ENCODE assay signal across 9 mouse cellular contexts in the genomic region with DNA sequence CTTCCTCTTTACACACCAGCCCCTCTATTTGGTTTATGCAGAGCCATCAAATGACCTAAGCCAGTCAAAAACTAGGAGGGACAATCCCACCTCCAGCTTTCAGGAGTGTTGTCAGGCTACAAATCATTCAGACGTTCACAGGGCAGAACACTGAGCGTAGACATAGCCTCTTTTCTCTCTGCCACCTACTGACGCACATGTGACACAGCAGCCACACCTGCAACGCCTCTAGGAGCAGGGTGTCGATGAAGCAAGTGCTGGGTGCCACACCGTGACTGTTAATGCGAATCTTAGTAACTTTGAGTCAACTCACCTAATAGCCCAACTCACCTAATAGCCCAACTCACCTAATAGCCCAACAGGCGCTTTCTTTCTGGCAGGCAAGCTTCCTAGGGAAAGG. TPM values are rescaled to one million over a fixed set of nuclear protein-coding genes. Genes with fewer than 3 reads are reported as not detected.
DNase-seq lines count a peak whose midpoint lies in the region; ATAC-seq lines count a peak whose summit lies in the region.
"Had no signal": no experiment of that assay in that cellular context is flagged by ENCODE, and none has a peak within 500 bp of the region (broad histone marks: within the 10 kb centered on the region; RNA-seq: fewer than 3 reads in every experiment).

No protein-coding gene starts in this region.

- DNase-seq in heart, adult 18-20 months, result peak; percentile 49 to 54
- DNase-seq in heart, postnatal 36 days, result no peak
- peak; percentile 44 for DNase-seq in c-Kit-negative CD71-positive TER-119-positive erythroid progenitor cells, embryonic 14.5 days (ENCODE audit: low read depth, low spot score)
- DNase-seq in kidney, postnatal 25 days, result peak; percentile 51 to 76
- no peak for DNase-seq in layer of hippocampus, postnatal 10 days (ENCODE audit: low spot score in 2 of 2)

- WGBS in heart, embryonic 14.5 days, result 6% methylated on average over 8 of the region's 8 CpGs
- 3% methylated on average over 8 of the region's 8 CpGs for whole genome bisulfite sequencing in stomach, embryonic 16.5 days

- peak overlapping the region; percentile 87 for H3K4me2 ChIP-seq in heart, embryonic 14.5 days (ENCODE audit: low read length)
- H3K4me2 ChIP-seq in stomach, embryonic 16.5 days (ENCODE audit: low read depth, low read length), result peak overlapping the region; percentile 84

- intact Hi-C loops in heart, postnatal 36 days (cut with DNase I), result loop anchor here (5.0 kb wide), 1 partner anchor 192 kb away; a partner anchor contains a TSS

- H3K9me3 ChIP-seq in heart, embryonic 14.5 days (ENCODE audit: control insufficient read depth, low read length), result no peaks in the 10 kb centered on the region
- no peaks in the 10 kb centered on the region for H3K9me3 ChIP-seq in stomach, embryonic 16.5 days (replicated peaks; ENCODE audit: control insufficient read depth, low read length)

- H3K36me3 ChIP-seq in heart, embryonic 14.5 days (ENCODE audit: control insufficient read depth, insufficient read depth, low read length), result peaks cover 49% of the 10 kb centered on the region
- peaks cover 13% of the 10 kb centered on the region for H3K36me3 ChIP-seq in stomach, embryonic 16.5 days (ENCODE audit: control insufficient read depth, insufficient read depth, low read length)

- H3K4me1 ChIP-seq in heart, embryonic 14.5 days (ENCODE audit: control insufficient read depth in 2 of 2, insufficient read depth in 2 of 2, low read length in 2 of 2), result peaks cover 13 to 20% of the 10 kb centered on the region in 2 experiments
- peaks cover 23% of the 10 kb centered on the region for H3K4me1 ChIP-seq in stomach, embryonic 16.5 days (ENCODE audit: control insufficient read depth, insufficient read depth, low read length)

- ATAC-seq in heart, embryonic 14.5 days (ENCODE audit: insufficient number of reproducible peaks, insufficient read depth, low FRiP score, low read depth), result no peak
- peak; percentile 18; the same call in 1 of the 2 replicates for ATAC-seq in megakaryocyte progenitor cell, adult 5-6 weeks (replicated peaks; ENCODE audit: poor library complexity)
- ATAC-seq in stomach, embryonic 16.5 days (ENCODE audit: insufficient read depth, low FRiP score), result peak; percentile 54; the same call in 1 of the 2 replicates

- H3K27ac ChIP-seq in heart, embryonic 14.5 days (replicated peaks in 1 of 2; ENCODE audit: control insufficient read depth in 1 of 2, insufficient read depth in 1 of 2, low read depth in 2 of 2, low read length in 2 of 2), result no peak overlapping the region; a peak in 1 of 4 replicates
- H3K27ac ChIP-seq in stomach, embryonic 16.5 days (ENCODE audit: low read length), result peak overlapping the region; percentile 15; the same call in 1 of the 2 replicates

- H3K4me3 ChIP-seq in heart, embryonic 14.5 days (ENCODE audit: control insufficient read depth in 1 of 2, insufficient read depth in 1 of 2, low read depth in 1 of 2, low read length in 2 of 2), result peak overlapping the region; percentile 66 to 94
- peak overlapping the region; percentile 87 for H3K4me3 ChIP-seq in stomach, embryonic 16.5 days (replicated peaks; ENCODE audit: low read length)

- peak overlapping the region; percentile 97 for H3K9ac ChIP-seq in heart, embryonic 14.5 days (ENCODE audit: low read length)
- H3K9ac ChIP-seq in stomach, embryonic 16.5 days (ENCODE audit: low read length), result peak overlapping the region; percentile 99

- H3K27me3 ChIP-seq in heart, embryonic 14.5 days (ENCODE audit: control insufficient read depth, insufficient read depth, low read length), result no peaks in the 10 kb centered on the region
- H3K27me3 ChIP-seq in stomach, embryonic 16.5 days (ENCODE audit: control insufficient read depth, insufficient read depth, low read length), result no peaks in the 10 kb centered on the region

RNA-seq across cellular contexts. Expression of a gene that starts 10.8 kb away (rescaled TPM):
- 10 to 100 TPM; 22.0 to 22.2 TPM for total RNA-seq in heart, adult 18-20 months (2021)
- total RNA-seq in heart, postnatal 36 days (2021), result 10 to 100 TPM; 26.4 to 28.3 TPM
- 13.3 and 15.2 TPM in 2 replicates for polyA plus RNA-seq in heart, embryonic 14.5 days (2014; fragmentation: Nextera tagmentation; extraction: Ambion mirVana)
- 2.8 and 4.8 TPM in 2 replicates for total RNA-seq in megakaryocyte progenitor cell, adult 5-6 weeks (2015)
- total RNA-seq in megakaryocyte progenitor cell, adult 5-6 weeks (2017), result 9.2 and 9.4 TPM in 2 replicates
- 23.2 and 27.3 TPM in 2 replicates for polyA plus RNA-seq in stomach, embryonic 16.5 days (2015; fragmentation: Nextera tagmentation; extraction: Ambion mirVana)
- 10 to 100 TPM; 75.0 to 82.7 TPM for total RNA-seq in layer of hippocampus, postnatal 10 days (2021)

RNA-seq across cellular contexts. Expression of a gene that starts 32.0 kb away (rescaled TPM):
- total RNA-seq in heart, adult 18-20 months (2021), result not detected
- total RNA-seq in heart, postnatal 36 days (2021), result not detected
- polyA plus RNA-seq in heart, embryonic 14.5 days (2014; fragmentation: Nextera tagmentation; extraction: Ambion mirVana), result not detected in 2 replicates
- 0.30 and 1.6 TPM in 2 replicates for total RNA-seq in megakaryocyte progenitor cell, adult 5-6 weeks (2015)
- total RNA-seq in megakaryocyte progenitor cell, adult 5-6 weeks (2017), result not detected in 2 replicates
- not detected in 2 replicates for polyA plus RNA-seq in stomach, embryonic 16.5 days (2015; fragmentation: Nextera tagmentation; extraction: Ambion mirVana)
- total RNA-seq in layer of hippocampus, postnatal 10 days (2021), result not detected
- total RNA-seq: common myeloid progenitor, adult 5-6 weeks had no signal

RNA-seq across cellular contexts. Expression of a gene that starts 34.9 kb away (rescaled TPM):
- total RNA-seq in heart, adult 18-20 months (2021), result 10 to 100 TPM; 53.9 to 88.6 TPM
- 10 to 100 TPM; 69.1 to 71.6 TPM for total RNA-seq in heart, postnatal 36 days (2021)
- 24.0 and 24.7 TPM in 2 replicates for polyA plus RNA-seq in heart, embryonic 14.5 days (2014; fragmentation: Nextera tagmentation; extraction: Ambion mirVana)
- total RNA-seq in megakaryocyte progenitor cell, adult 5-6 weeks (2015), result 47.8 and 50.3 TPM in 2 replicates
- total RNA-seq in megakaryocyte progenitor cell, adult 5-6 weeks (2017), result 43.5 and 52.3 TPM in 2 replicates
- polyA plus RNA-seq in stomach, embryonic 16.5 days (2015; fragmentation: Nextera tagmentation; extraction: Ambion mirVana), result 66.8 and 72.1 TPM in 2 replicates
- total RNA-seq in layer of hippocampus, postnatal 10 days (2021), result 1 to 10 TPM; 2.1 to 2.5 TPM

RNA-seq across cellular contexts. Expression of a gene that starts 52.6 kb away (rescaled TPM):
- total RNA-seq in heart, adult 18-20 months (2021), result not detected
- not detected for total RNA-seq in heart, postnatal 36 days (2021)
- polyA plus RNA-seq in heart, embryonic 14.5 days (2014; fragmentation: Nextera tagmentation; extraction: Ambion mirVana), result not detected in 2 replicates
- not detected in 2 replicates for total RNA-seq in megakaryocyte progenitor cell, adult 5-6 weeks (2015)
- not detected in 2 replicates for total RNA-seq in megakaryocyte progenitor cell, adult 5-6 weeks (2017)
- not detected in 2 replicates for polyA plus RNA-seq in stomach, embryonic 16.5 days (2015; fragmentation: Nextera tagmentation; extraction: Ambion mirVana)
- total RNA-seq in layer of hippocampus, postnatal 10 days (2021), result not detected
- total RNA-seq: common myeloid progenitor, adult 5-6 weeks had no signal

RNA-seq across cellular contexts. Expression of a gene that starts 59.3 kb away (rescaled TPM):
- 10 to 100 TPM; 94.2 to 94.8 TPM for total RNA-seq in heart, adult 18-20 months (2021)
- total RNA-seq in heart, postnatal 36 days (2021), result 100 to 1,000 TPM; 146 to 183 TPM
- 161 and 177 TPM in 2 replicates for polyA plus RNA-seq in heart, embryonic 14.5 days (2014; fragmentation: Nextera tagmentation; extraction: Ambion mirVana)
- total RNA-seq in megakaryocyte progenitor cell, adult 5-6 weeks (2015), result 29.9 and 58.3 TPM in 2 replicates
- 24.6 and 24.9 TPM in 2 replicates for total RNA-seq in megakaryocyte progenitor cell, adult 5-6 weeks (2017)
- polyA plus RNA-seq in stomach, embryonic 16.5 days (2015; fragmentation: Nextera tagmentation; extraction: Ambion mirVana), result 116 and 120 TPM in 2 replicates
- total RNA-seq in layer of hippocampus, postnatal 10 days (2021), result 100 to 1,000 TPM in 1 of 2 experiments, 10 to 100 TPM in 1; 82.2 to 102 TPM

Comparison
In these comparisons a context has a peak if more than half of its experiments do, and no peak if none do; other contexts are left out.
1. DNase-seq: peak in heart, adult 18-20 months (2 of 2), c-Kit-negative CD71-positive TER-119-positive erythroid progenitor cells, embryonic 14.5 days (single experiment) and kidney, postnatal 25 days (2 of 2); none in heart, postnatal 36 days (0 of 2) and layer of hippocampus, postnatal 10 days (0 of 2).
2. RNA of a gene that starts 34.9 kb away (total RNA-seq): 53.9 to 88.6 TPM in heart, adult 18-20 months, 69.1 to 71.6 TPM in heart, postnatal 36 days and 43.5 to 52.3 TPM in megakaryocyte progenitor cell, adult 5-6 weeks; 2.1 to 2.5 TPM in layer of hippocampus, postnatal 10 days; every median in the first group is over 10 times any median in the second.